Mouse (Mus musculus) embryonic facial prominence, embryonic 14.5 days (tissue): ENCODE measurements around the gene Gm3182. TPM values are rescaled to one million over a fixed set of nuclear protein-coding genes. Genes with fewer than 3 reads are reported as not detected.
A peak's percentile ranks its signal among the peaks of the same experiment; 100 is the strongest.
"Not testable (repeated sequence)": the region's sequence is repeated elsewhere in the genome, so short reads cannot be mapped to it uniquely, and the experiment has no call there.

Source experiments
- ATAC-seq: fragments of 200-750 bp; cut with Nextera tagmentation; 2 replicates; pipeline ENCODE4 v1.8.0; 2017; ENCODE audit warnings: low read depth, moderate number of reproducible peaks, moderate TSS enrichment
- DNase-seq: peaks from one replicate; pipeline ENCODE4 v3.0.0-alpha.2; 2015; ENCODE audit warnings: low spot score
- H3K27ac ChIP-seq: fragments of 300-500 bp; sonication (generic); replicated peaks from 2 replicates; pipeline ENCODE4 v1.5.1; 2014; ENCODE audit warnings: low read depth, mild to moderate bottlenecking, low read length, moderate library complexity
- H3K27me3 ChIP-seq: fragments of 300-500 bp; sonication (generic); replicated peaks from 2 replicates; pipeline ENCODE4 v1.6.1; 2014; ENCODE audit warnings: low read length; ENCODE audit not compliant: control insufficient read depth, insufficient read depth
- H3K36me3 ChIP-seq: fragments of 300-500 bp; sonication (generic); 2 replicates; pipeline ENCODE4 v1.6.1; 2014; ENCODE audit warnings: low read length, mixed read lengths; ENCODE audit not compliant: control insufficient read depth, insufficient read depth
- H3K4me1 ChIP-seq: fragments of 300-500 bp; sonication (generic); 2 replicates; pipeline ENCODE4 v1.6.1; 2014; ENCODE audit warnings: antibody characterized with exemption, low read length; ENCODE audit not compliant: control insufficient read depth, insufficient read depth
- H3K4me2 ChIP-seq: fragments of 300-500 bp; sonication (generic); 2 replicates; pipeline ENCODE4 v1.6.1; 2014; ENCODE audit warnings: low read depth, mild to moderate bottlenecking, low read length, moderate library complexity, mixed read lengths
- H3K4me3 ChIP-seq: fragments of 300-500 bp; sonication (generic); 2 replicates; pipeline ENCODE4 v1.5.1; 2014; ENCODE audit warnings: low read depth, mild to moderate bottlenecking, low read length
- H3K9ac ChIP-seq: fragments of 300-500 bp; sonication (generic); 2 replicates; pipeline ENCODE4 v1.6.1; 2014; ENCODE audit warnings: low read depth, mild to moderate bottlenecking, low read length, moderate library complexity, mixed read lengths
- H3K9me3 ChIP-seq: fragments of 300-500 bp; sonication (generic); 2 replicates; pipeline ENCODE4 v1.6.1; 2016; ENCODE audit warnings: low read length; ENCODE audit not compliant: control insufficient read depth
- WGBS: fragments of 180-500 bp; shearing (Covaris S2); extraction: QIAGEN DNeasy Blood & Tissue Kit; methylation state at CpG from one replicate; pipeline ENCODE4 v1.1.7; 2014; 5-methylcytosine and 5-hydroxymethylcytosine counted together
- polyA plus RNA-seq: library from polyadenylated mRNA; unstranded; fragments of >200 nt; fragmentation: Nextera tagmentation; extraction: Ambion mirVana; gene quantifications from 2 replicates; pipeline ENCODE4 v1.2.1, GENCODE M21; 2014

Gene Gm3182
- not detected in 2 replicates for polyA plus RNA-seq

DNA sequence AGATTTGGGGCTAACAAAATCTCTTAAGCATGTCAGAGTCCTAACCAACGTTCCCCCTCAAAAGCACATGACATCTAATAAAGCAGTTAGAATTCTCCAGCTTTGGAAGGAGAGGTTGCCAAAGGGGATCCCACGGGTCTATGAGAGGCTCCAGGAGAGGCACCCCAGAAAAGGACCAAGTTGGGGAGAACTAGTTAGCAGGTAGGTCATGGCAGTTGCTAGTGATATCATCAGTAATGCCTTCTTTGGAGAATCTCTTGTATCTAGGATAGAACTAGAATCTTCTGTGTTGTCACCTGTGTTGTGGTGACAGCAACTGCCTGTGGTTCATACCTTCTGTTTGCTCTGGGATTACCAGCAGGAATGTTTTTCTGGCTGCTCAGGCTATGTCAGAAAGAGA, at the start of gene Gm3182:
Gene Gm3182, plus strand, starts transcription at position 301 of the 400 bp plus-strand sequence.
- not testable (repeated sequence) for H3K36me3 ChIP-seq, H3K4me1 ChIP-seq, DNase-seq, H3K9ac ChIP-seq, H3K9me3 ChIP-seq, H3K4me2 ChIP-seq, H3K27me3 ChIP-seq, H3K4me3 ChIP-seq, H3K27ac ChIP-seq, ATAC-seq
- WGBS, result no CpG with 5 or more reads among the region's 2 CpGs

DNA sequence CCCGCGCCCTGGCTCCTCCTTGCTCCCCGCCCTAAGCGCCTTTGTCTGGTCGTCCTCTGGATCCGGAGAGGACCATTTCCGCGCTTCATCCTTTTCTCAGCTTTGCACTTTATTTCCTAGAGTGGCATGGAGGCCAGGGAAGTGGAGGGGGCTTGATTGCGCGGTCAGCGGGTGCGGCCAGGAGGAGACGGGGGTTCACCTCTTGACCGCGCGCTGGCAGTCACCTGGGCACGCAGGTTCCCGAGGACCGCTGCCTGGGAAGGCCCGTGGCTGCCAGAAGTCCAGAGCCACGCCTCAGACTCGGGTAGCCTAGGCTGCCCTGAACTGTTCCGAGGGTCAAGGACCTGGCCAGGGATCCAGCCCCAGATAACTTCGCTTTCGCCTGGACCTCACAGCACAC, 17.9 kb downstream of the Gm3182 start:
- Histone ChIP-seq H3K4me3 (peak overlapping the region; percentile 26), H3K4me2 (peak overlapping the region; percentile 49)
- H3K27me3 ChIP-seq, ATAC-seq, H3K27ac ChIP-seq, H3K36me3 ChIP-seq, H3K4me1 ChIP-seq, H3K9ac ChIP-seq, H3K9me3 ChIP-seq, DNase-seq: not testable (repeated sequence)
- WGBS, result 12% methylated on average over 9 of the region's 25 CpGs

Other genes starting within 250 kb of the Gm3182 start
- not detected in 2 replicates for gene Gm3138, start 232.1 kb upstream of the Gm3182 start, polyA plus RNA-seq
- not detected in 2 replicates for gene Gm3149, start 164.5 kb upstream of the Gm3182 start, polyA plus RNA-seq
- 0.11 TPM in 1 of 2 replicates, not detected in the other for gene 2610042L04Rik, start 147.0 kb upstream of the Gm3182 start, polyA plus RNA-seq
- not detected in 2 replicates for gene Gm3159, start 84.2 kb upstream of the Gm3182 start, polyA plus RNA-seq
- gene Gm3164, start 66.3 kb upstream of the Gm3182 start, polyA plus RNA-seq, result 0.22 and 0.50 TPM in 2 replicates
- not detected in 2 replicates for gene Gm3173, start 50.8 kb upstream of the Gm3182 start, polyA plus RNA-seq
- gene Gm3047, start 73.7 kb downstream of the Gm3182 start, polyA plus RNA-seq, result not detected in 2 replicates
- gene Gm8159, start 150.6 kb downstream of the Gm3182 start, polyA plus RNA-seq, result not detected in 2 replicates
- not detected in 2 replicates for gene Gm3239, start 182.4 kb downstream of the Gm3182 start, polyA plus RNA-seq
- gene Gm7876, start 227.5 kb downstream of the Gm3182 start, polyA plus RNA-seq, result not detected in 2 replicates
- 0.16 and 0.18 TPM in 2 replicates for gene Gm3252, start 245.0 kb downstream of the Gm3182 start, polyA plus RNA-seq